Mouse (Mus musculus) embryonic facial prominence, embryonic 10.5 days (tissue): Measurements from ENCODE around the gene Slc4a1. TPM values are rescaled to one million over a fixed set of nuclear protein-coding genes. Genes with fewer than 3 reads are reported as not detected.

Experiments
- DNase-seq: peaks from one replicate; pipeline ENCODE4 v3.0.0-alpha.2; 2017; ENCODE audit warnings: low spot score
- H3K27ac ChIP-seq: fragments of 300-500 bp; sonication (generic); replicated peaks from 2 replicates; pipeline ENCODE4 v1.5.1; 2016; ENCODE audit warnings: mild to moderate bottlenecking
- H3K27me3 ChIP-seq: fragments of 300-500 bp; sonication (generic); replicated peaks from 2 replicates; pipeline ENCODE4 v1.6.1; 2016; ENCODE audit warnings: low read depth, mild to moderate bottlenecking; ENCODE audit not compliant: poor library complexity, severe bottlenecking
- H3K36me3 ChIP-seq: fragments of 300-500 bp; sonication (generic); replicated peaks from 2 replicates; pipeline ENCODE4 v1.6.1; 2016; ENCODE audit warnings: mild to moderate bottlenecking, moderate library complexity
- H3K4me1 ChIP-seq: fragments of 300-500 bp; sonication (generic); 2 replicates; pipeline ENCODE4 v1.6.1; 2016
- H3K4me3 ChIP-seq: fragments of 300-500 bp; sonication (generic); 2 replicates; pipeline ENCODE4 v1.5.1; 2016; ENCODE audit warnings: mild to moderate bottlenecking, moderate library complexity
- H3K9me3 ChIP-seq: fragments of 300-500 bp; sonication (generic); 2 replicates; pipeline ENCODE4 v1.6.1; 2016; ENCODE audit warnings: mild to moderate bottlenecking
- WGBS: fragments of 180-500 bp; shearing (Covaris S2); methylation state at CpG from one replicate; pipeline ENCODE4 v1.1.7; 2016; 5-methylcytosine and 5-hydroxymethylcytosine counted together
- polyA plus RNA-seq: library from polyadenylated mRNA; unstranded; fragments of >200 nt; fragmentation: Nextera tagmentation; extraction: Ambion mirVana; gene quantifications from 2 replicates; pipeline ENCODE4 v1.2.1, GENCODE M21; 2016

The Slc4a1 gene
- polyA plus RNA-seq, 1 experiment from 2014 or later, result 33.8 TPM

DNA sequence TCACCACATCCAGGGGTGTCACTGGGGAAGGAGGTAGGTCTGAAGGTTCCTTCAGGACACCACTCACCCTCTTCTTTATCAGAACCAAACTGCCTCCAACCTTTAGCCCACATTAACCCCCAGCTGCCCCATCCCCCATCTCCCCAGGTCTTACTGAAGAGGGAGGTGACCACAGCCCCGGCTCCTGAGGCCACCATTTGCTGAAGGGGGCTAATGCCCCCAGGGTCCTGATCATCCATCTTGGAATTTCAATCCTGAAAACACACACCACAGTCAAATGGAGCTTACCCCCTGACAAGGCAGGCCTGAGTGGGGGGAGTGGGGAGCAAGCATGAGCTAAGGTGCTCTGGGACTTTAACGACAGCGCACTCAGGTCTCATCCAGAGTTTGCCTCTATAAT lies 40.4 kb upstream of the Slc4a1 start:
- DNase-seq, result no peak
- Histone ChIP-seq H3K27ac (peak overlapping the region; percentile 95), H3K4me1 (peaks cover 61% of the 10 kb centered on the region), H3K27me3 (peaks cover 24% of the 10 kb centered on the region), H3K9me3 (no peaks in the 10 kb centered on the region), H3K4me3 (peak overlapping the region; percentile 92), H3K36me3 (peaks cover 39% of the 10 kb centered on the region)
- 15% methylated on average over 3 of the region's 3 CpGs for WGBS

DNA sequence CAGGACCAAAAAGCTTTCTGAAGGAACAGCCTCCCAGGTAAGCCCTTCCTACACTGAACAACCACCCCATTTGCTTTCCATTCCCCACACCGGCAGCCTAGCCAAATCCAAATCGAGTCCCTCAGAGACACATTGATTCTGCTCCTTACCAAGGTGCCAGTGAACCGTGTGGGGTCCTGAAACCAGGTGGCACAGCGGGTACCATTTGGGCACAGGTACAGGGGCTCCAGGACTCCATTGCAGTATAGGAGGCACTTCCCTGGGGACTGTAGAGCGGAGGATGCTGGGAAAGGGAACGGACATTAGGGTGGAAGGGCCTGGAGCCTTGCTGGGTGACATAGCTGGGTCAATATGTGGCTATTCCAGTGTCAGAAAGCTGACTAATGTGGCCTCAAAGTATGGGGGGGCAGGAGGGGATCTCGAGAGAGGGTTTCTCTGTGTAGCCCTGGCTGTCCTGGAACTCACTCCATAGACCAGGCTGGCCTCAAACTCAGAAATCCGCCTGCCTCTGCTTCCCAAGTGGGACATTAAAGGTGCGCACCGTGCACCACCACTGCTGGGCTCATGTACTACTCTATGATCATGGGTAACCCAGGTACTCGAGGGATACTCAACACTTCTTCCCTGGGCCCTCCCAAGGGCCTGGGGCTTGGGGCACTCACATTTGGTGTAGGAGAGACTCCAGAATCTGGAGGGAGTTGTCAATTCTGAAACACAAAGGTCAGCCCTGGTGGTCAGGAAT lies 39.7 kb upstream of the Slc4a1 start:
- 87% methylated on average over 11 of the region's 11 CpGs for WGBS
- DNase-seq, result no peak
- H3K9me3 ChIP-seq, result no peaks in the 10 kb centered on the region
- peak overlapping the region; percentile 95; the same call in 1 of the 2 replicates for H3K27ac ChIP-seq
- peaks cover 59% of the 10 kb centered on the region for H3K4me1 ChIP-seq
- peak overlapping the region; percentile 92 for H3K4me3 ChIP-seq
- peaks cover 31% of the 10 kb centered on the region for H3K27me3 ChIP-seq
- H3K36me3 ChIP-seq, result peaks cover 39% of the 10 kb centered on the region

DNA sequence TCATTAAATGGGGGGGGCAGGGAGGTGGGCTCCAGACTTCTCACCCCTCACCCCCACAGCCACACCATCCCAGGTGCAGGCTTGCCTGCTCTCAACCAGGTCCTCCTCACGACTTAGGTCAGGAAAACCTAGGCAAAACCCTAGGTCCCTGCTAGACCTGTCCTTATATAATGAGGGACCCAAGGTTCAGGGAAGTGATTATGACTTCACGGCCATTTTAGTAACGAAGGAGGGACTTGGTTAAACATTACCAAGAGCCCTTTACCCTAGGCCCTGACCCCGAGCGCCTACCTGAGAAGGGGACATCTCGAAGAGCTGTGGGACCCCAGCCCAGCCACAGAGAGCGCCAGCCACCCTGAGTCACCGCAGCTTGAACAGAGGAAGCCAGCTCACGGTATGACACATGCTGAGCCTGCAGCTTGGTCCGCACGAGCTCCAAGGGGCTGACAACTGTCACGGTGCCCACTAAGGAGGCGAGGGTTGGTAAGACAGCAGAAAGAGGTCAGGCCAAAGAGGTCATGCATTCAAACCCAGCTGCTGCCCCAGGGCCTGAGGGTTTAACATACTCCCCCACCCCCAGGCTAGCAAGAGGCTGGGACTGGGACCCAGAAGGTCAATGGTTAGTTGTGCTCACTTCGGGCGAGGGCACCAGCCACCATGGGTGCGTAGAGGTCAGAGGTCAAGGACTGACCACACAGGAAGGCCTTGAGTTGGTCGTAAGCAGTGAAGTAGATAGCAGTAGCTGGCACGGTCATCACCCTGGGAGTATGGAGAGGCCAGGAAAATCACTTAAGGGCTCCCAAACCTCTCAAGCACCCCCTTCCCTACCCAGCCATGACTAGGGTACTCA lies 38.4 kb upstream of the Slc4a1 start:
- DNase-seq, result no peak
- Histone ChIP-seq H3K4me3 (peak overlapping the region; percentile 18; the same call in 1 of the 2 replicates), H3K27me3 (peaks cover 45% of the 10 kb centered on the region), H3K27ac (no peak overlapping the region), H3K9me3 (no peaks in the 10 kb centered on the region), H3K4me1 (peaks cover 69% of the 10 kb centered on the region), H3K36me3 (peaks cover 39% of the 10 kb centered on the region)
- WGBS, result 79% methylated on average over 18 of the region's 18 CpGs

GRCm38 (mm10) chr11:102403657-102404056 lies 37.7 kb upstream of the Slc4a1 start:
- H3K4me3 ChIP-seq, result peak overlapping the region; percentile 6; the same call in 1 of the 2 replicates
- H3K27me3 ChIP-seq, result peaks cover 52% of the 10 kb centered on the region
- no peak overlapping the region for H3K27ac ChIP-seq
- 94% methylated on average over 11 of the region's 11 CpGs for WGBS
- H3K36me3 ChIP-seq, result peaks cover 39% of the 10 kb centered on the region
- DNase-seq, result no peak
- no peaks in the 10 kb centered on the region for H3K9me3 ChIP-seq
- H3K4me1 ChIP-seq, result peaks cover 68% of the 10 kb centered on the region

DNA sequence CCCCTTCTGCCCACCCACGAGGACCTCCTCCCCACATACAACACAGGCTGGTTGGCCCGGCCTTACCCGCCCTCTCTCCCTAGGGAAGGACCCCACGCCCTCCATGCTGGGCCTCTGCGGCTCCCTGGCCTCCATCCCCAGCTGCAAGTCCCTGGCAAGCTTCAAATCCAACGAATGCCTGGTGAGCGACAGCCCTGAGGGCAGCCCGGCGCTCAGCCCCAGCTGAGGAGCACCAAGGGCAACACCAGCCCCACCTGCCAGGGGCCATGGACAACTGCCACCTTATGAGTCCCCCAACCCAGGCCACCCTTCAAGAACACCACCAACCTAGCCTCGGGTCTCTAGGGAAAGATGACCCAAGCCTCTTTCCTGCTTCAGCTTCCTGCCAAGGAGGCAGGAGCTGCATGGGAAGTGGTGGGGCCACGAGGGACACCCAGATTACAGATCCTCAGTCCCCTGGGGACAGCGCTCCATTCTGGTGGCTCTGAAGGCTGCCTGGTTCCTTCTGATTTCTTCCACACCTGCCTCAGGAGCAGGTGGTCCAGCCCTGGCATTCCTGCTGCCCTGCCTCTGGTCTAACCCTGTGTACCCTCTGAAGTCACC lies 36.0 kb upstream of the Slc4a1 start:
- 52% methylated on average over 12 of the region's 12 CpGs for WGBS
- DNase-seq, result no peak
- no peak overlapping the region for H3K27ac ChIP-seq
- peaks cover 63% of the 10 kb centered on the region for H3K4me1 ChIP-seq
- peaks cover 39% of the 10 kb centered on the region for H3K36me3 ChIP-seq
- no peaks in the 10 kb centered on the region for H3K9me3 ChIP-seq
- H3K4me3 ChIP-seq, result no peak overlapping the region
- peaks cover 68% of the 10 kb centered on the region for H3K27me3 ChIP-seq

DNA sequence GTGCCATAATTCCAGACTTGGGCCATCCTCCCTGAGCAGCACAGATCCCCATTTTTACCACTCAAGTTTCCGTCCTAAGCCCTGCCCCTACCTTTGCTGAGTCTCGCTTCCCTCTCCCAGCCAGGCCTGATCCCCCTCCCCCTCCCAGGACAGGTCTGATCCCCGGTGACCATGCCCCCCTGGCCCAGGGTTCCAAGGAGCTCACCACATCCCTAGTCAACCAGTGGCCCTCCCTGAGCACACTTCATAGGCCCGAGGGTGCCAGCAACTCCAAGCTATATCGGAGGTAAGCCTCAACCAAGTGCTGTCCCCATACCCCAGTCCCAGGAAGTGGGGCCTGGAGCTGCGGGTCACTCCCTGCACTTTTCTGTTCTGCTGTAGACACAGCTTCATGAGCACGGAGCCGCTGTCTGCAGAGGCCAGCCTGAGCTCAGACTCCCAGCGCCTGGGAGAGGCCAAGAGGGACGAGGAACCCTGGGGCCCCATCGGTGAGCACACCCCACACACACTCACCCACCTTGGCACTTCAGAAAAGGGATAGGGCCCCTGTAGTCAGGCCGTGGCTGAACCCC lies 34.6 kb upstream of the Slc4a1 start:
- Histone ChIP-seq H3K4me1 (peaks cover 56% of the 10 kb centered on the region), H3K27me3 (peaks cover 82% of the 10 kb centered on the region), H3K36me3 (peaks cover 37% of the 10 kb centered on the region), H3K4me3 (0 out of 2 replicates have a peak overlapping the region, but pooled peaks have one; percentile 19), H3K9me3 (no peaks in the 10 kb centered on the region), H3K27ac (no peak overlapping the region)
- DNase-seq, result no peak
- 22% methylated on average over 12 of the region's 12 CpGs for WGBS

- Histone ChIP-seq H3K27ac (no peak overlapping the region), H3K4me3 (peak overlapping the region; percentile 53), H3K4me1 (peaks cover 55% of the 10 kb centered on the region), H3K27me3 (peaks cover 92% of the 10 kb centered on the region), H3K36me3 (peaks cover 31% of the 10 kb centered on the region), H3K9me3 (no peaks in the 10 kb centered on the region)
- 1% methylated on average over 34 of the region's 34 CpGs for WGBS
- peak; percentile 53 for DNase-seq
These were observed 33.6 kb upstream of the Slc4a1 start for GRCm38 (mm10) chr11:102399610-102400072.

GRCm38 (mm10) chr11:102399107-102399506 lies 33.1 kb upstream of the Slc4a1 start:
- H3K4me1 ChIP-seq, result peaks cover 56% of the 10 kb centered on the region
- no peak overlapping the region for H3K27ac ChIP-seq
- H3K36me3 ChIP-seq, result peaks cover 26% of the 10 kb centered on the region
- DNase-seq, result no peak
- 14% methylated on average over 15 of the region's 15 CpGs for WGBS
- H3K9me3 ChIP-seq, result no peaks in the 10 kb centered on the region
- H3K4me3 ChIP-seq, result peak overlapping the region; percentile 53
- H3K27me3 ChIP-seq, result peaks cover 97% of the 10 kb centered on the region

- 80% methylated on average over 20 of the region's 20 CpGs for WGBS
- Histone ChIP-seq H3K36me3 (peaks cover 17% of the 10 kb centered on the region), H3K4me3 (no peak overlapping the region), H3K4me1 (peaks cover 65% of the 10 kb centered on the region), H3K27me3 (peaks cover 96% of the 10 kb centered on the region), H3K9me3 (no peaks in the 10 kb centered on the region), H3K27ac (no peak overlapping the region)
- no peak for DNase-seq
These were observed 32.2 kb upstream of the Slc4a1 start for GRCm38 (mm10) chr11:102398007-102398825.

GRCm38 (mm10) chr11:102396671-102397141 lies 30.7 kb upstream of the Slc4a1 start:
- no peak for DNase-seq
- H3K27me3 ChIP-seq, result peaks cover 81% of the 10 kb centered on the region
- H3K4me1 ChIP-seq, result peaks cover 68% of the 10 kb centered on the region
- H3K36me3 ChIP-seq, result peaks cover 2% of the 10 kb centered on the region; the same call in 1 of the 2 replicates
- 84% methylated on average over 7 of the region's 7 CpGs for WGBS
- no peak overlapping the region for H3K27ac ChIP-seq
- no peaks in the 10 kb centered on the region for H3K9me3 ChIP-seq
- H3K4me3 ChIP-seq, result no peak overlapping the region

DNA sequence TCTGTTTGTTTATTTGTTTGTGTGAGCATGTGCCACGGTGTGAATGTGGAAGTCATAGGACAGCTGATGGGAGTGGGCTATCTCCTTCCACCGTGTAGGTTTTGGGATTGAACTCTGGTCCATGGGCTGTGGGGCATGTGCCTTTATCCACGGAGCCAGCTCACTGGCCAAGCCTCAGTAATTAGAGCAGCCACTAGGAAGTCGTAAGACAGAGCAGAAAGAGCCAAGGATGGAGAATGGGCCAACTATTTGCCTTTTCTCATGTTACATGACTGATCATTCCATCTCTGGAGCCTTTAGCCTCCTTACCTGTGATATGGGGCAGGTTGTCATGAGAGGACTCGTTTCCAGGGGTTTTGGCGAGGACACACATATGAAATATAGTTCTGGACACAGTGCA lies 30.3 kb upstream of the Slc4a1 start:
- 62% methylated on average over 6 of the region's 6 CpGs for WGBS
- Histone ChIP-seq H3K27ac (no peak overlapping the region), H3K4me1 (peaks cover 67% of the 10 kb centered on the region), H3K27me3 (peaks cover 76% of the 10 kb centered on the region), H3K36me3 (no peaks in the 10 kb centered on the region), H3K9me3 (no peaks in the 10 kb centered on the region), H3K4me3 (no peak overlapping the region)
- no peak for DNase-seq
